Mouse (Mus musculus) bone marrow macrophage, adult 2 months (primary cell): ENCODE measurements around the gene Igfbp6.

Experiments
- CTCF ChIP-seq: IDR thresholded peaks from 2 replicates; pipeline ENCODE4 v1.5.1; 2012; ENCODE audit warnings: low read depth, mild to moderate bottlenecking, low read length, moderate library complexity
- POLR2A ChIP-seq: IDR thresholded peaks from 2 replicates; pipeline ENCODE4 v1.6.1; 2012; ENCODE audit warnings: mild to moderate bottlenecking, low read depth, low read length, borderline replicate concordance

DNA sequence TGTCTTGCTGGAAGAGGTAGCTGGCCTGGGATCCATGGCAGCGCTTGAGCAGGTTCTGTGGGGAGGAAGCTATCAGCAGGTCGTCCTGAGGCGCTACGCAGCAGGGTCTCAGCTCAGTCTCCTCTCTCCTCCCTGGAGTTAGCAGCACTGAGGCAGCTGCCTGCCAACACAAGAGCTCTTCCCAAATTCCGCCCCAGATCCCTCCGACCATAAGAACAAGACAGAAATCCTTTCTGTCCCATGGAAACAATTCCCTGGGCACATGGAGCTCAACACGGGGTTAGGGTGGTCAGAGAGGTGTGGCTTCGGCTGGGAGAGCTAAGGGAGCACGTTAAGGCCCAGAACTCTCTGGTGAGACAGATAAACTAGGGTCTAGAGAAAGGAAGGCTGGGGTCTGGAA lies 34.9 kb downstream of the Igfbp6 start:
- TF ChIP-seq CTCF (no peak), POLR2A (no peak)
